ENCODE assay signal across 9 mouse cellular contexts in genomic region chr9:120691971-120692401, GRCm38 (mm10).
A peak's percentile ranks its signal among the peaks of the same experiment; 100 is the strongest.
DNase-seq lines count a peak whose midpoint lies in the region; ATAC-seq and TF ChIP-seq lines count a peak whose summit lies in the region.
"Had no signal": no experiment of that assay in that cellular context is flagged by ENCODE, and none has a peak within 500 bp of the region (broad histone marks: within the 10 kb centered on the region; RNA-seq: fewer than 3 reads in every experiment).

No protein-coding gene starts in this region.

- no peak; the same call in none of the 2 replicates for ATAC-seq in embryonic facial prominence, embryonic 14.5 days (ENCODE audit: low read depth)
- no peak for ATAC-seq in cerebellum, adult (ENCODE audit: insufficient number of reproducible peaks, low FRiP score, low TSS enrichment)
- ATAC-seq: Patski had no signal

- no peaks in the 10 kb centered on the region for H3K27me3 ChIP-seq in embryonic facial prominence, embryonic 14.5 days (replicated peaks; ENCODE audit: control insufficient read depth, insufficient read depth, low read length)
- H3K27me3 ChIP-seq in limb, embryonic 10.5 days (ENCODE audit: low read depth, poor library complexity, severe bottlenecking) = no peaks in the 10 kb centered on the region
- H3K27me3 ChIP-seq in small intestine, adult 2 months (ENCODE audit: control insufficient read depth, insufficient read depth, low read length) = no peaks in the 10 kb centered on the region
- H3K27me3 ChIP-seq: Patski had no signal

- H3K4me3 ChIP-seq in layer of hippocampus, adult 2 months = peak overlapping the region; percentile 37
- H3K4me3 ChIP-seq in embryonic facial prominence, embryonic 14.5 days (ENCODE audit: low read depth, low read length) = peak overlapping the region; percentile 21
- H3K4me3 ChIP-seq in limb, embryonic 10.5 days = peak overlapping the region; percentile 38
- H3K4me3 ChIP-seq in small intestine, adult 2 months (ENCODE audit: low read depth, low read length) = peak overlapping the region; percentile 35

- no peaks in the 10 kb centered on the region for H3K9me3 ChIP-seq in embryonic facial prominence, embryonic 14.5 days (ENCODE audit: control insufficient read depth, low read length)
- H3K9me3 ChIP-seq in limb, embryonic 10.5 days (replicated peaks) = no peaks in the 10 kb centered on the region

- H3K36me3 ChIP-seq in embryonic facial prominence, embryonic 14.5 days (ENCODE audit: control insufficient read depth, insufficient read depth, low read length) = no peaks in the 10 kb centered on the region
- H3K36me3 ChIP-seq in limb, embryonic 10.5 days = no peaks in the 10 kb centered on the region
- no peaks in the 10 kb centered on the region for H3K36me3 ChIP-seq in small intestine, adult 2 months (ENCODE audit: control insufficient read depth, insufficient read depth, low read length)

- H3K9ac ChIP-seq in embryonic facial prominence, embryonic 14.5 days (ENCODE audit: low read depth, low read length) = peak overlapping the region; percentile 48

- H3K4me1 ChIP-seq in embryonic facial prominence, embryonic 14.5 days (ENCODE audit: control insufficient read depth, insufficient read depth, low read length) = peaks cover 35% of the 10 kb centered on the region
- peaks cover 41% of the 10 kb centered on the region for H3K4me1 ChIP-seq in limb, embryonic 10.5 days
- H3K4me1 ChIP-seq in small intestine, adult 2 months (ENCODE audit: control insufficient read depth, insufficient read depth, insufficient read length, low read length) = peaks cover 5% of the 10 kb centered on the region

- H3K27ac ChIP-seq in layer of hippocampus, adult 2 months = peak overlapping the region; percentile 83
- peak overlapping the region; percentile 98 for H3K27ac ChIP-seq in embryonic facial prominence, embryonic 14.5 days (replicated peaks; ENCODE audit: low read depth, low read length)
- peak overlapping the region; percentile 95 for H3K27ac ChIP-seq in limb, embryonic 10.5 days
- no peak overlapping the region for H3K27ac ChIP-seq in small intestine, adult 2 months (ENCODE audit: insufficient read depth, low read depth, low read length)

- no peak for TF ChIP-seq POLR2A in small intestine, adult 2 months (IDR thresholded peaks at IDR 0.05; ENCODE audit: low read depth, low read length)

- no peak for DNase-seq in layer of hippocampus, adult 2 months (ENCODE audit: low spot score in 2 of 2)
- DNase-seq in layer of hippocampus, postnatal 25 days (ENCODE audit: extremely low spot score in 1 of 2, low spot score in 1 of 2) = no peak
- no peak for DNase-seq in embryonic facial prominence, embryonic 14.5 days (ENCODE audit: low spot score)
- no peak for DNase-seq in limb, embryonic 10.5 days (ENCODE audit: low spot score)
- DNase-seq in gastrocnemius, postnatal 25 days = no peak
- no peak for DNase-seq in kidney, adult 11 months

- WGBS in embryonic facial prominence, embryonic 14.5 days = 25% methylated on average over 10 of the region's 14 CpGs
- 18% methylated on average over 14 of the region's 14 CpGs for WGBS in limb, embryonic 10.5 days
- WGBS in small intestine, adult 2 months = 53% methylated on average over 14 of the region's 14 CpGs

- peak overlapping the region; percentile 49 for H3K4me2 ChIP-seq in embryonic facial prominence, embryonic 14.5 days (ENCODE audit: low read depth, low read length)

- TF ChIP-seq CTCF in layer of hippocampus, adult 2 months (conservative IDR thresholded peaks at IDR 0.05) = no peak
- TF ChIP-seq CTCF in small intestine, adult 2 months (IDR thresholded peaks at IDR 0.05; ENCODE audit: extremely low read depth, insufficient read length, insufficient replicate concordance, low read depth, low read length) = no peak
